Mouse (Mus musculus) liver, adult (tissue): ENCODE measurements around the gene Sowaha.

ENCODE experiments used
- GATA4 ChIP-seq: IDR thresholded peaks from 2 replicates; pipeline ENCODE4 v1.6.1; 2014; ENCODE audit warnings: mild to moderate bottlenecking, low read length; ENCODE audit not compliant: insufficient replicate concordance

Gene Sowaha

GRCm38 (mm10) chr11:53510351-53510750, 30.3 kb upstream of the Sowaha start:
- no peak for TF ChIP-seq GATA4

GRCm38 (mm10) chr11:53508591-53508990, 28.5 kb upstream of the Sowaha start:
- TF ChIP-seq GATA4, result no peak

- no peak for TF ChIP-seq GATA4
Observed at GRCm38 (mm10) chr11:53508152-53508551, 28.1 kb upstream of the Sowaha start.

GRCm38 (mm10) chr11:53507098-53507805, 27.2 kb upstream of the Sowaha start:
- TF ChIP-seq GATA4, result no peak

- TF ChIP-seq GATA4, result no peak
Observed at GRCm38 (mm10) chr11:53505026-53505663, 25.1 kb upstream of the Sowaha start.

- TF ChIP-seq GATA4, result no peak
Observed at GRCm38 (mm10) chr11:53504376-53504775, 24.3 kb upstream of the Sowaha start.

- no peak for TF ChIP-seq GATA4
Observed at GRCm38 (mm10) chr11:53503738-53504137, 23.7 kb upstream of the Sowaha start.

- TF ChIP-seq GATA4, result no peak
Observed at GRCm38 (mm10) chr11:53502039-53502765, 22.1 kb upstream of the Sowaha start.

GRCm38 (mm10) chr11:53500569-53500968, 20.5 kb upstream of the Sowaha start:
- no peak for TF ChIP-seq GATA4

GRCm38 (mm10) chr11:53496946-53497345, 16.9 kb upstream of the Sowaha start:
- no peak for TF ChIP-seq GATA4

GRCm38 (mm10) chr11:53495417-53495816, 15.3 kb upstream of the Sowaha start:
- TF ChIP-seq GATA4, result no peak

- no peak for TF ChIP-seq GATA4
Observed at GRCm38 (mm10) chr11:53493243-53493955, 13.3 kb upstream of the Sowaha start.

GRCm38 (mm10) chr11:53491954-53492401, 11.9 kb upstream of the Sowaha start:
- peak; percentile 22; the same call in 1 of the 2 replicates for TF ChIP-seq GATA4

- TF ChIP-seq GATA4, result no peak
Observed at GRCm38 (mm10) chr11:53489421-53489820, 9.3 kb upstream of the Sowaha start.

- TF ChIP-seq GATA4, result no peak
Observed at GRCm38 (mm10) chr11:53489007-53489406, 8.9 kb upstream of the Sowaha start.
